Mouse (Mus musculus) limb, embryonic 13.5 days (tissue): Measurements from ENCODE around the gene Gemin5. TPM values are rescaled to one million over a fixed set of nuclear protein-coding genes. Genes with fewer than 3 reads are reported as not detected.
A peak's percentile ranks its signal among the peaks of the same experiment; 100 is the strongest.
"Not testable (repeated sequence)": the region's sequence is repeated elsewhere in the genome, so short reads cannot be mapped to it uniquely, and the experiment has no call there.

Experiments used
- ATAC-seq: fragments of 200-750 bp; cut with Nextera tagmentation; 2 replicates; pipeline ENCODE4 v1.8.0; 2017; ENCODE audit warnings: low read depth, moderate number of reproducible peaks, moderate TSS enrichment; ENCODE audit not compliant: low FRiP score
- H3K27ac ChIP-seq: fragments of 300-500 bp; sonication (generic); 2 replicates; pipeline ENCODE4 v1.5.1; 2015; ENCODE audit warnings: inconsistent platforms, mild to moderate bottlenecking, moderate library complexity
- H3K27me3 ChIP-seq: fragments of 300-500 bp; sonication (generic); 2 replicates; pipeline ENCODE4 v1.6.1; 2015; ENCODE audit warnings: mild to moderate bottlenecking, inconsistent platforms
- H3K36me3 ChIP-seq: fragments of 300-500 bp; sonication (generic); 2 replicates; pipeline ENCODE4 v1.6.1; 2015; ENCODE audit warnings: inconsistent platforms, mild to moderate bottlenecking, moderate library complexity
- H3K4me1 ChIP-seq: fragments of 300-500 bp; sonication (generic); 2 replicates; pipeline ENCODE4 v1.6.1; 2015; ENCODE audit warnings: inconsistent platforms
- H3K4me2 ChIP-seq: fragments of 300-500 bp; sonication (generic); replicated peaks from 2 replicates; pipeline ENCODE4 v1.6.1; 2015; ENCODE audit warnings: inconsistent platforms, mild to moderate bottlenecking, moderate library complexity
- H3K4me3 ChIP-seq: fragments of 300-500 bp; sonication (generic); 2 replicates; pipeline ENCODE4 v1.5.1; 2015; ENCODE audit warnings: moderate library complexity, mild to moderate bottlenecking, inconsistent platforms
- H3K9ac ChIP-seq: fragments of 300-500 bp; sonication (generic); 2 replicates; pipeline ENCODE4 v1.6.1; 2015; ENCODE audit warnings: mild to moderate bottlenecking, inconsistent platforms
- H3K9me3 ChIP-seq: fragments of 300-500 bp; sonication (generic); 2 replicates; pipeline ENCODE4 v1.6.1; 2016; ENCODE audit warnings: inconsistent platforms
- WGBS: fragments of 180-500 bp; shearing (Covaris S2); methylation state at CpG from one replicate; pipeline ENCODE4 v1.1.7; 2015; 5-methylcytosine and 5-hydroxymethylcytosine counted together
- polyA plus RNA-seq: library from polyadenylated mRNA; unstranded; fragments of >200 nt; fragmentation: Nextera tagmentation; extraction: Ambion mirVana; gene quantifications from 2 replicates; pipeline ENCODE4 v1.2.1, GENCODE M21; 2015

Gemin5 gene
- polyA plus RNA-seq, 1 experiment from 2014 or later, result 26.4 TPM

DNA sequence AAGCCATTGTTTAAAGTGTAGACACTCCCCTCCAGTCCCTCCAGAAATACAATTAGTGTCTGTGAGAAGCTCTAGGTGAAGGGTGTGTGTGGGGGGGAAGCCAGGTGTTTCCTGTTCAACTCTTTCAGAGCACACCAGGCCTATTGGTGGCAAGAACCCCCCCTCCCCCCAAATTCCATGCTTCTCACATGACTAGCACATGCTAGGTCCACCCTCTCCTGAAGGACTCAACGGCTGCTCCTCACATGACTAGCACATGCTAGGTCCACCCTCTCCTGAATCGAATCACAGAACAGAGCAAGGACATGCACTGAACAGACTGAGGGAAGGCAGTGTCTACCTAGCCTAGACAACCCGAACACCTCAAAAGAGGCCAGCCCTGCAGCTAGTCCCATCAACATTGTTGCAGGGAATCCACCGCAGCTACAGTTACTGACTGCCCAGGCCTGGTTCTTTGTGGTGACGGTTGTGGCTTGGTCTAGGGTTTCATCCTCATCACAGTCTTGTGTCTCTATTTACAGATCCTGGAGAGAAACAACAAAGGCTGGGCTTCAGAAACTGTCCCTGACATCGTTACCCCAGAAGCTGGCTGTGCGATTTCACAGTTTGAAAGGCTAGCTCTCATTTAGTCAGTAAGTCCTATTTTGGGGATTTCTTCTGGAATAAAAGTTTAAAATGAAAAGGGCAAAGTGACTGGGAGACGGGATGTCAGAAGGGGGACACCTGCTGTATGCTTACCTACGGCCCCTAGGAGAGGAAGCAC lies 65.6 kb downstream of the Gemin5 start:
- ATAC-seq, result no peak
- 84% methylated on average over 9 of the region's 9 CpGs for WGBS
- H3K4me3 ChIP-seq, result peak overlapping the region; percentile 98
- H3K27me3 ChIP-seq, result peaks cover 13% of the 10 kb centered on the region
- peak overlapping the region; percentile 60 for H3K9ac ChIP-seq
- peaks cover 1% of the 10 kb centered on the region; the same call in 1 of the 2 replicates for H3K36me3 ChIP-seq
- H3K4me1 ChIP-seq, result peaks cover 30% of the 10 kb centered on the region
- no peaks in the 10 kb centered on the region for H3K9me3 ChIP-seq
- peak overlapping the region; percentile 82 for H3K4me2 ChIP-seq
- peak overlapping the region; percentile 44; the same call in 1 of the 2 replicates for H3K27ac ChIP-seq

DNA sequence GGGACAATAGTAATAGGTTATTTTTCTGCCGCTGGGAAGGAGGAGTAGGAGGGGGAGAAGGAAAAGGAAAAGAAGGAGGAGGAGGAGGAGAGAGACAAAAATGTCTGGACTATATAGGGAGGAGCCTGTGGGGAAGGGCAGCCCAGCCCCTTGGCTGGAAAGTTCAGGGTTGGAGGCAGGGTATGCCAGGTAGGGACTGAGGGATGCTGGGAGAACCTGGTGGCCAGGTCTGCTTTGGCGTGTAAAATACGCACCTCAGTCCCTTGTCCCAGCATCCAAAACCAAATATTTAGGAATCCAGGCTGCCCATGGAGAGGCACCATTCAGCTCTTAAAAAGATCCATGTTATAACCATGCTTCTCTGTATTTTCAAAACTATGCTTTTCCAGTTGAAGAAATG lies 66.2 kb downstream of the Gemin5 start:
- H3K4me1 ChIP-seq, result peaks cover 23% of the 10 kb centered on the region
- ATAC-seq, result no peak
- no peak overlapping the region for H3K9ac ChIP-seq
- H3K9me3 ChIP-seq, result no peaks in the 10 kb centered on the region
- H3K36me3 ChIP-seq, result no peaks in the 10 kb centered on the region
- H3K27me3 ChIP-seq, result peaks cover 20% of the 10 kb centered on the region
- H3K4me2 ChIP-seq, result no peak overlapping the region
- H3K4me3 ChIP-seq, result no peak overlapping the region
- 69% methylated on average over 3 of the region's 3 CpGs for WGBS
- 0 out of 2 replicates have a peak overlapping the region, but pooled peaks have one; percentile 28 for H3K27ac ChIP-seq

DNA sequence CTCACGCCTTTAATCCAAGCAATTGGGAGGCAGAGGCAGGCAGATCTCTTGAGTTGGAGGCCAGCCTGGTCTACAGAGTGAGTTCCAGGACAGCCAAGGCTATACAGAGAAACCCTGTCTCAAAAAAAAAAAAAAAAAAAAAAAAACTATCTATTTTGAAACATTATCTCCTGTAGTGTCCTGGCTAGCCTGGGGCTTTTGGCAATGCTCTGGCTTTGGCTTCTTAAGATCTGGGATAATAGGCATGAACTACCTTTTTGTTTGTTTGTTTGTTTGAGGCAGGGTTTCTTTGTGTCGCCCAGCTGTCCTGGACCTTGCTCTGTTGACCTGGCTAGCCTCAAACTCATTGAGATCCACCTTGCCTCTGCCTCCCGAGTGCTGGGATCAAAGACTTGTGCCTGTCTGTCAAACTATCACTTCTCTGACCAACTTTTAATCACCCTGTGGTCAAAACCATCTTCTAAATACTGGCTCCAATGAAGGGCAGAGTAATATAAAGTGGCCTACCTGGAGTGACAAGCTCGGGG lies 67.1 kb downstream of the Gemin5 start:
- no peak for ATAC-seq
- 81% methylated on average over 4 of the region's 4 CpGs for WGBS

DNA sequence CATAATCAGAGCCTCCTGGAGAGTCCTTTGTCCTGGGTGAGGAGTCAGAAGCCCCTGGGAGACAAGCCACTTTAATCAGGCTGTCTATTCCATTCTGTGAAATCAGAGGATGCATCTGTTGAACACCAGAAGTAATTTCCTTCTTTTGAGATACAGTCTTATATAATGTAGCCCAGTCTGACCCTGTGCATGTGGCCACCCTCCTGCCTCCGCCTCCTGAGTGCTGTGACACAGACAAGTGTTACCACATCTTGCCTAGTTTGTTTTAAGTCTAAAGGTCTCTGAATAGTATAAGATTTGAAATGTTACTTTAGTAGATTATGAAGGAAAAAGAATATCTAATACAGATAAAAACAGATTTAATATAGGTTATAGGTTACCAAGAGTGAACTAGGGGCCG lies 68.3 kb downstream of the Gemin5 start:
- Histone ChIP-seq H3K9me3 (no peaks in the 10 kb centered on the region), H3K4me1 (peaks cover 15% of the 10 kb centered on the region), H3K4me3 (no peak overlapping the region), H3K4me2 (no peak overlapping the region), H3K27ac (no peak overlapping the region), H3K9ac (no peak overlapping the region), H3K36me3 (no peaks in the 10 kb centered on the region), H3K27me3 (peaks cover 35% of the 10 kb centered on the region)
- ATAC-seq, result no peak
- 84% methylated on average over 2 of the region's 2 CpGs for WGBS

More for the DNA sequence above, 67.1 kb downstream of the Gemin5 start:
- Histone ChIP-seq H3K27ac (no peak overlapping the region), H3K9me3 (no peaks in the 10 kb centered on the region), H3K27me3 (peaks cover 27% of the 10 kb centered on the region), H3K4me2 (no peak overlapping the region), H3K4me1 (peaks cover 22% of the 10 kb centered on the region), H3K4me3 (no peak overlapping the region), H3K9ac (no peak overlapping the region), H3K36me3 (no peaks in the 10 kb centered on the region)

DNA sequence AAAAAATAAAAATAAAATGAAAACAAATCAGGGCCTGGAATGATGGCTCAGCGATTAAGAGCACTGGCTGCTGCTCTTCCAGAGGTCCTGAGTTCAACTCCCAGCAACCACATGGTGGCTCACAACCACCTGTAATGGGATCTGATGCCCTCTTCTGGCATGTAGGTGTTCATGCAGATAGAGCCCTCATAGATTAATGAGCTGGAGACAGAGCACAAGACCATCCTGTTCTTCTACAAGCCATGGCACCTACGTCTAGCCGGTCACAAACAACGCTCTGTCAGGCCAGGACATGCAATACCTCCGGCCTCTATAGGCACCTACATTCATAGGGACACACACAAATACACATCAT lies 70.0 kb downstream of the Gemin5 start:
- Histone ChIP-seq H3K4me2 (peak overlapping the region; percentile 78), H3K4me3 (peak overlapping the region; percentile 44), H3K27me3 (peaks cover 35% of the 10 kb centered on the region), H3K4me1 (peaks cover 11% of the 10 kb centered on the region)
- not testable (repeated sequence) for H3K36me3 ChIP-seq, H3K27ac ChIP-seq, H3K9me3 ChIP-seq, H3K9ac ChIP-seq, ATAC-seq
- 61% methylated on average over 5 of the region's 5 CpGs for WGBS

DNA sequence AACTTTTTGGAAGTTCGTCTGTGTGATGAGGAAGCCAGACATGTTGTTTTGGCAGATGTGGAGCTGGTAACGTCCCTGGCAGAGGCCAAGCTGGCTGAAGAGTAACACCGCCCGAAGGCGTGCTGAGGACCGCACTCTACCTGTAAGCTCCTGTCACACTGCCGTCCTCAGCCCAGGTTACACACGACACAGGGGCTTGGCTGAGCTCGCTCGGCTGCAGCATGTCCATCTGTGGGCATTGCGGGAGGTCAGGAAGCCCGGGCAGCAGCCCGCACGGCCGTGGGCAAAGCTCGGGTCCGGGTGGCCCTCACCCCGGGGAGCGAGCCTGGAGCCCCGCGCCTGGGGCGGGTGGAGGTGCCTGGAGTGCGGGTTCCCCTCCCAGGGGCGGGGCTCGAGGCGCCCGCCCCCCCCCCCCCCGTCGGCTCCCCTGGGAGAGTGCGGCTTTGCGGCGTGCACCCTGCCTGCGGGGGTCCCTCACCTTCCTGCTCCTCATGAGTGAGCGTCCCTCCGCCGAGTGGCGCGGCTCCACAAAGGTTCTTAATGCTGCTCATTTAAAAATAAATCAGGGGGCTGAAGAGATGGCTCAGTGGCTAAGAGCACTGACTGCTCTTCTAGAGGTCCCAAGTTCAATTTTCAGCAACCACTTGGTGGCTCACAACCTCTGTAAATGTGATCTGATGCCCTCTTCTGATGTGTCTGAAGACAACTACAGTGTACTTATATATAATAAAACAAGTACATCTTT lies 70.5 kb downstream of the Gemin5 start:
- Histone ChIP-seq H3K9me3 (no peaks in the 10 kb centered on the region), H3K27ac (no peak overlapping the region), H3K4me3 (peak overlapping the region; percentile 44), H3K27me3 (peaks cover 35% of the 10 kb centered on the region), H3K4me2 (peak overlapping the region; percentile 78), H3K9ac (peak overlapping the region; percentile 65), H3K4me1 (peaks cover 12% of the 10 kb centered on the region), H3K36me3 (no peaks in the 10 kb centered on the region)
- no peak for ATAC-seq
- WGBS, result under 1% methylated on average over 33 of the region's 38 CpGs

GRCm38 (mm10) chr11:58096821-58097620 lies 71.3 kb downstream of the Gemin5 start:
- peak overlapping the region; percentile 78 for H3K4me2 ChIP-seq
- ATAC-seq, result no peak
- H3K9ac ChIP-seq, result peak overlapping the region; percentile 65
- no peaks in the 10 kb centered on the region for H3K9me3 ChIP-seq
- peaks cover 8% of the 10 kb centered on the region for H3K4me1 ChIP-seq
- H3K36me3 ChIP-seq, result no peaks in the 10 kb centered on the region
- peaks cover 35% of the 10 kb centered on the region for H3K27me3 ChIP-seq
- peak overlapping the region; percentile 44 for H3K4me3 ChIP-seq
- WGBS, result 57% methylated on average over 20 of the region's 20 CpGs
- H3K27ac ChIP-seq, result no peak overlapping the region

- peaks cover 35% of the 10 kb centered on the region for H3K27me3 ChIP-seq
- H3K4me3 ChIP-seq, result no peak overlapping the region
- no peak overlapping the region for H3K4me2 ChIP-seq
- 79% methylated on average over 5 of the region's 5 CpGs for WGBS
- no peak overlapping the region for H3K27ac ChIP-seq
- no peak for ATAC-seq
- no peak overlapping the region for H3K9ac ChIP-seq
- H3K4me1 ChIP-seq, result peaks cover 8% of the 10 kb centered on the region
- H3K36me3 ChIP-seq, result no peaks in the 10 kb centered on the region
- H3K9me3 ChIP-seq, result no peaks in the 10 kb centered on the region
Measured at GRCm38 (mm10) chr11:58096160-58096559, 72.2 kb downstream of the Gemin5 start.

DNA sequence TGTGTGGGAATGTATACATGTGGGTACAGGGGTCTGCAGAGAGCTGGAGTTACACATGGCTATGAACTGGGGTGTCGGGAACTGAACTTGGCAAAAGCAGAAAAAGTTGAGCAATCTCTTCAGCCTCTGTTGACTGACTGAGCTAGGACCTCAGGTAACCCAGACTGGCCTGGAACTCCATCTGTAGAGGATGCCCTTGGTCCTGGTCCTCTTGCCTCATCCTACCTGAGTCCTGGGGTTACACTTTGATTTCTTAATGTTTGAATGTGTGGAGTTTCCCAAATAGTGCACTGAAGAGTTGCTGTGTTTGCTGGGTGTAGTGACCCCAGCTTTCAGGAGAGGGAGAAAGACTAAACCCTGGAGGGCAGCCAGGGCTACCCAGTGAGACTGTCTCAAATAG lies 72.8 kb downstream of the Gemin5 start:
- H3K4me2 ChIP-seq, result no peak overlapping the region
- H3K27ac ChIP-seq, result no peak overlapping the region
- H3K36me3 ChIP-seq, result no peaks in the 10 kb centered on the region
- 84% methylated on average over 1 of the region's 1 CpGs for WGBS
- ATAC-seq, result no peak
- H3K9me3 ChIP-seq, result no peaks in the 10 kb centered on the region
- peaks cover 35% of the 10 kb centered on the region for H3K27me3 ChIP-seq
- peaks cover 8% of the 10 kb centered on the region for H3K4me1 ChIP-seq
- no peak overlapping the region for H3K9ac ChIP-seq
- H3K4me3 ChIP-seq, result no peak overlapping the region

- Histone ChIP-seq H3K4me2 (no peak overlapping the region), H3K9me3 (no peaks in the 10 kb centered on the region), H3K27me3 (peaks cover 35% of the 10 kb centered on the region), H3K4me3 (no peak overlapping the region), H3K9ac (no peak overlapping the region), H3K27ac (no peak overlapping the region), H3K36me3 (no peaks in the 10 kb centered on the region), H3K4me1 (peaks cover 8% of the 10 kb centered on the region)
- no peak for ATAC-seq
- WGBS, result 82% methylated on average over 4 of the region's 4 CpGs
Measured at GRCm38 (mm10) chr11:58094766-58095165, 73.6 kb downstream of the Gemin5 start.

DNA sequence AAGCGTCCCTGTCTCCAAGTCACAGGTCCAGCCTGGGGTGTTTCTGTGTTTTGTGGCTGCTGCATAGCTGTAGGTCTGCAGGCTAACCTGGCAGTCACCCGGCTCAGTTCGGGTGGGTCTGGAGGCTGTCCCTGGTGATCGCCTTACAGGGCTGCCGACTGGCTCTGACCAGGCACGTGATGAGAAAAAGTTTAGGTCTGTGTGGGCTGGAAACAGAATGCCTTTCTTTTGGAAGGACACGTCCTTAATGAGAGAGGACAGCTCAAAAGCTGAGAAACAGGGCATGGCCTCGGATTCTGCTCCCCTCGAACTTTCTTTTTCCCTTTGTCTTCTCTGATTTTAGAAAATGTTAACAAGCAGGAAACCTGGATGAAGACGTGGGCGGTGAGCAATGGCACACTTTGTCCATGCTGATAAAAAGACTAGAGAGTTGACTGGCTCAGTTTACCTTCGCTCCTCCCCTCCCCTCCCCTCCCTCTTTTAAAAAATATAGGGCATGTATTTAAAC lies 75.3 kb downstream of the Gemin5 start, which contains the start of gene Gm12248:
Gm12248 (minus strand) TSS at position 114 of the 508 bp plus-strand sequence.
- Histone ChIP-seq H3K4me3 (0 out of 2 replicates have a peak within 1 kb of the TSS, but pooled peaks have one; percentile 2), H3K9me3 (no peaks in the 10 kb centered on the region), H3K27me3 (peaks cover 25% of the 10 kb centered on the region), H3K27ac (no peak within 1 kb of the TSS), H3K36me3 (no peaks in the 10 kb centered on the region), H3K4me2 (peak within 1 kb of the TSS; percentile 44), H3K9ac (0 out of 2 replicates have a peak within 1 kb of the TSS, but pooled peaks have one; percentile 1), H3K4me1 (peaks cover 8% of the 10 kb centered on the region)
- WGBS, result 14% methylated on average over 12 of the region's 12 CpGs
- ATAC-seq, result peak; percentile 54; the same call in 1 of the 2 replicates
